Mouse (Mus musculus): ENCODE data around the gene Cenpb. TPM values are rescaled to one million over a fixed set of nuclear protein-coding genes. Genes with fewer than 3 reads are reported as not detected.

The Cenpb gene
- polyA plus RNA-seq, 1 experiment: 55.0 TPM

GRCm38 (mm10) chr2:131143007-131143780, 36.7 kb downstream of the Cenpb start:
- TF ChIP-seq CTCF (IDR thresholded peaks at IDR 0.05; ENCODE audit: borderline replicate concordance, insufficient read depth, low read length): no peak
- no peak for TF ChIP-seq POLR2A (IDR thresholded peaks at IDR 0.05; ENCODE audit: low read depth, low read length)
- H3K27ac ChIP-seq (ENCODE audit: insufficient read depth, low read length): no peak overlapping the region
- no peaks in the 10 kb centered on the region for H3K4me1 ChIP-seq (ENCODE audit: control insufficient read depth, insufficient read depth, low read length)
- H3K4me3 ChIP-seq (ENCODE audit: insufficient read depth, low read length): no peak overlapping the region

- H3K4me1 ChIP-seq (ENCODE audit: control insufficient read depth, insufficient read depth, low read length): no peaks in the 10 kb centered on the region
- no peak overlapping the region for H3K4me3 ChIP-seq (ENCODE audit: insufficient read depth, low read length)
- H3K27ac ChIP-seq (ENCODE audit: insufficient read depth, low read length): no peak overlapping the region
- no peak for TF ChIP-seq POLR2A (IDR thresholded peaks at IDR 0.05; ENCODE audit: low read depth, low read length)
- TF ChIP-seq CTCF (IDR thresholded peaks at IDR 0.05; ENCODE audit: borderline replicate concordance, insufficient read depth, low read length): peak; percentile 55; the same call in 1 of the 2 replicates
These were observed 37.3 kb downstream of the Cenpb start for GRCm38 (mm10) chr2:131142592-131142991.

GRCm38 (mm10) chr2:131141336-131141986, 38.4 kb downstream of the Cenpb start:
- no peak overlapping the region for H3K27ac ChIP-seq (ENCODE audit: insufficient read depth, low read length)

GRCm38 (mm10) chr2:131140533-131140905, 39.3 kb downstream of the Cenpb start:
- Histone ChIP-seq H3K4me1 (ENCODE audit: control insufficient read depth, insufficient read depth, low read length) (no peaks in the 10 kb centered on the region), H3K27ac (ENCODE audit: insufficient read depth, low read length) (no peak overlapping the region), H3K4me3 (ENCODE audit: insufficient read depth, low read length) (no peak overlapping the region)
- TF ChIP-seq CTCF (IDR thresholded peaks at IDR 0.05; ENCODE audit: borderline replicate concordance, insufficient read depth, low read length) (no peak), POLR2A (IDR thresholded peaks at IDR 0.05; ENCODE audit: low read depth, low read length) (no peak)

More at GRCm38 (mm10) chr2:131141336-131141986, 38.4 kb downstream of the Cenpb start:
- TF ChIP-seq POLR2A (IDR thresholded peaks at IDR 0.05; ENCODE audit: low read depth, low read length) (no peak), CTCF (IDR thresholded peaks at IDR 0.05; ENCODE audit: borderline replicate concordance, insufficient read depth, low read length) (no peak)
- H3K4me3 ChIP-seq (ENCODE audit: insufficient read depth, low read length): no peak overlapping the region
- H3K4me1 ChIP-seq (ENCODE audit: control insufficient read depth, insufficient read depth, low read length): no peaks in the 10 kb centered on the region

DNA sequence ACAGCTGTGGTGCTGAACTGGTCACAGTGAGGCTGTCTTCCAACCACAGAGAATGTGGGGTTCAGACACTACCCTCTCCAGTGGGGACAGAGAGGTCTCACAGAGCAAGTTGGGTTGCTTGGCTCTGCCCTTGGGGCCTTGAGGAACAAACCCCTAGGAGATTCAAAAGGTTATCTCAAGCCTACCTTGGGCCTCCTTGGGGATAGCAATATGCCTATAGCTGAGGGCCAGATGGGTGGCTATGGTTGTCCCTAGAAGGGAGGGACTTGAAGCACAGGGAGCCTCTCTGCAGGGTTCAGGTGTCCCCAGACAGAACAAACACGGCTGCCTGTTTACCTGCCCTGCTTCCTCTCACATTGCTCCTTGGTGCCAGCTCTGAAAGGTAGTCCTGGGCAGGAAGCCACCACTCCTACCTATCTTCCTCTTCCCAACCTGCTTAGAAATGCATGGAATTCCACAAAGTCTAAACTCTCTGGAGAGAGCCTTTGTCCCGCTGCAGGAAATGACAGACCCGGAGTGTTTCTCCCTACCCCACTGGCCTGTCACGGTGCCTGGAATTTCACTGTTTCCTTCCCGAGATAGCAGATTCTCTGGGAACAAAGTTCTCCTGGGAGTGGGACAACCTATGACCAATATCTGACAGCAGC, 39.9 kb downstream of the Cenpb start:
- no peak overlapping the region for H3K27ac ChIP-seq (ENCODE audit: insufficient read depth, low read length)
- H3K4me3 ChIP-seq (ENCODE audit: insufficient read depth, low read length): no peak overlapping the region
- H3K4me1 ChIP-seq (ENCODE audit: control insufficient read depth, insufficient read depth, low read length): no peaks in the 10 kb centered on the region
- TF ChIP-seq CTCF (IDR thresholded peaks at IDR 0.05; ENCODE audit: borderline replicate concordance, insufficient read depth, low read length) (no peak), POLR2A (IDR thresholded peaks at IDR 0.05; ENCODE audit: low read depth, low read length) (no peak)

GRCm38 (mm10) chr2:131139287-131139686, 40.6 kb downstream of the Cenpb start:
- H3K27ac ChIP-seq (ENCODE audit: insufficient read depth, low read length): no peak overlapping the region
- no peaks in the 10 kb centered on the region for H3K4me1 ChIP-seq (ENCODE audit: control insufficient read depth, insufficient read depth, low read length)
- H3K4me3 ChIP-seq (ENCODE audit: insufficient read depth, low read length): no peak overlapping the region
- TF ChIP-seq CTCF (IDR thresholded peaks at IDR 0.05; ENCODE audit: borderline replicate concordance, insufficient read depth, low read length) (no peak), POLR2A (IDR thresholded peaks at IDR 0.05; ENCODE audit: low read depth, low read length) (no peak)

DNA sequence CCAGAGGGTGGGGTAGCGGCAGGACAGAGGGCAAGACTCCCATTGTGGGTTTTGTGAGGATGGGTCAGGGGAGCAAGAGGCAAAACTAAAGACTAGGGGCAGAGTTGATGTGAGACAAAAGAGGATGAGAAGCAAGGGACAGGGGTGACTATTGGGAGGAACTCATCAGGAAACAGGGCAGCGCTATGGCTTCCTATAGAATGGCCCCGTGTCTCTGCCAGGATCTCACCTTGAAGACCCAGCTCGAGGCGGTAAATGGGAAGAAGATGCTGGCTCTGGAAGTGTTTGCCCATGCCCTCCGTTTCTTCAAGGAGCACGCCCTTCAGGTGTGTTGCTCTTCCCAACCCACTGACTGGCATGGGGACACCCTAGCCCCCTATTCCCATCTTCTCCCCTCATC, 41.1 kb downstream of the Cenpb start:
- Histone ChIP-seq H3K4me1 (ENCODE audit: control insufficient read depth, insufficient read depth, low read length) (no peaks in the 10 kb centered on the region), H3K4me3 (ENCODE audit: insufficient read depth, low read length) (no peak overlapping the region), H3K27ac (ENCODE audit: insufficient read depth, low read length) (no peak overlapping the region)
- no peak for TF ChIP-seq POLR2A (IDR thresholded peaks at IDR 0.05; ENCODE audit: low read depth, low read length)
- TF ChIP-seq CTCF (IDR thresholded peaks at IDR 0.05; ENCODE audit: borderline replicate concordance, insufficient read depth, low read length): no peak

DNA sequence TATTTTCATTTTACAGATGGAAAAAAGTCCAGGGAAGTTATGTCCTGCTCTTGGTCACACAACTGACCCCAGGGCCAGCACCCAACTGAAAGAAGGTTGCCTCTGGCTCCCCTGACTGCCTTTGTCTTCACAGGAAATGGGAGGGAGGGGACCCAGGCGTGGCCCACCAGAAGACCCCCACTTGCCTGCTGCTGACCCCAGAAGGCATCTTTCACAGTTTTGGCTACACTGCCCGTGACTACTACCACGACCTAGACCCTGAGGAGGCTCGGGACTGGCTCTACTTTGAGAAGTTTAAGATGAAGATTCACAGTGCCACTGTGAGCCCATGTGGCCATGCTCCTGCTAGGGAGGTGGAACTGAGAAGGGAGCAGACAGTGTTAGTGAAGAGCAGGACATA, 41.6 kb downstream of the Cenpb start:
- H3K27ac ChIP-seq (ENCODE audit: insufficient read depth, low read length): no peak overlapping the region
- H3K4me1 ChIP-seq (ENCODE audit: control insufficient read depth, insufficient read depth, low read length): no peaks in the 10 kb centered on the region

DNA sequence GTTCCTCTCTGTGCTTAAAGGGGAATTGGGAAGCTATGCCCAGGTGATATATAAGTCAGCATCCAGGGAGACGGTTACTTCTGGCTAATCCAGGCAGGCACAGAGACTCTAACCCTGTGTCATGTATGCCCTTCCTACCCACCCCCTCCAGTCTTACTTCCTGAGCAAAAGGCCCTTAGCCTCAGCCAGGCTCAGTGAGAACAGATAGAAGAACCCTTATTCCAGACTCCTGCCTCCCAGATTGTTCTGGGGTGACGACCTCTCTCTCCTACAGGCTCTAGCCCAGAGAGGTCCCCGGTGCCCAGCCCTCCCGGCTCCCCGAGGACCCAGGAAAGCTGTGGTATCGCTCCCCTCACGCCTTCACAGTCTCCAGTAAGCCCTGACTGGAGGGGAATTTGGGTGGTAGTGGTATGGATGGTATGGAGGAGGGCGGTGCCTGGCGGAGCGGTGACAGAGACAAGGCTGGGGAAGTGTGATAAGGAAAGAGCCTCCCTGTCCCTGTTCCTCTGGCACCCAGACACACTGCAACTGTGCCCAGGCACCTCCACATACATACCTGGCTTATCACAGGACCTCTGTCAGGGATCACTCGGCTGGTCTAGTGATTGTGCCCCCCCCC, 44.2 kb downstream of the Cenpb start:
- no peak for TF ChIP-seq POLR2A (IDR thresholded peaks at IDR 0.05; ENCODE audit: low read depth, low read length)
- TF ChIP-seq CTCF (IDR thresholded peaks at IDR 0.05; ENCODE audit: borderline replicate concordance, insufficient read depth, low read length): no peak
- no peak overlapping the region for H3K27ac ChIP-seq (ENCODE audit: insufficient read depth, low read length)
- no peaks in the 10 kb centered on the region for H3K4me1 ChIP-seq (ENCODE audit: control insufficient read depth, insufficient read depth, low read length)
- no peak overlapping the region for H3K4me3 ChIP-seq (ENCODE audit: insufficient read depth, low read length)

More for the DNA sequence above, 41.6 kb downstream of the Cenpb start:
- TF ChIP-seq POLR2A (IDR thresholded peaks at IDR 0.05; ENCODE audit: low read depth, low read length) (no peak), CTCF (IDR thresholded peaks at IDR 0.05; ENCODE audit: borderline replicate concordance, insufficient read depth, low read length) (no peak)
- no peak overlapping the region for H3K4me3 ChIP-seq (ENCODE audit: insufficient read depth, low read length)

Data from embryonic fibroblast, embryonic 13.5 days (primary cell).